Mouse (Mus musculus) limb, embryonic 15.5 days (tissue): ENCODE measurements around the gene Arl15. TPM values are rescaled to one million over a fixed set of nuclear protein-coding genes. Genes with fewer than 3 reads are reported as not detected.

Source experiments
- ATAC-seq: fragments of 200-750 bp; cut with Nextera tagmentation; 2 replicates; pipeline ENCODE4 v1.8.0; 2017; ENCODE audit warnings: low read depth, moderate TSS enrichment; ENCODE audit not compliant: insufficient number of reproducible peaks, low FRiP score, low TSS enrichment
- H3K27ac ChIP-seq: fragments of 300-500 bp; sonication (generic); 2 replicates; pipeline ENCODE4 v1.5.1; 2015; ENCODE audit warnings: moderate library complexity, mild to moderate bottlenecking, inconsistent platforms
- H3K27me3 ChIP-seq: fragments of 300-500 bp; sonication (generic); 2 replicates; pipeline ENCODE4 v1.6.1; 2015; ENCODE audit warnings: inconsistent platforms
- H3K36me3 ChIP-seq: fragments of 300-500 bp; sonication (generic); 2 replicates; pipeline ENCODE4 v1.6.1; 2015; ENCODE audit warnings: inconsistent platforms
- H3K4me1 ChIP-seq: fragments of 300-500 bp; sonication (generic); 2 replicates; pipeline ENCODE4 v1.6.1; 2015; ENCODE audit warnings: inconsistent platforms
- H3K4me2 ChIP-seq: fragments of 300-500 bp; sonication (generic); 2 replicates; pipeline ENCODE4 v1.6.1; 2015; ENCODE audit warnings: mild to moderate bottlenecking, inconsistent platforms
- H3K4me3 ChIP-seq: fragments of 300-500 bp; sonication (generic); 2 replicates; pipeline ENCODE4 v1.5.1; 2015; ENCODE audit warnings: mild to moderate bottlenecking, inconsistent platforms
- H3K9ac ChIP-seq: fragments of 300-500 bp; sonication (generic); 2 replicates; pipeline ENCODE4 v1.6.1; 2015; ENCODE audit warnings: inconsistent platforms
- H3K9me3 ChIP-seq: fragments of 300-500 bp; sonication (generic); 2 replicates; pipeline ENCODE4 v1.6.1; 2016; ENCODE audit warnings: inconsistent platforms
- WGBS: fragments of 180-500 bp; shearing (Covaris S2); methylation state at CpG from one replicate; pipeline ENCODE4 v1.1.7; 2015; 5-methylcytosine and 5-hydroxymethylcytosine counted together
- polyA plus RNA-seq: library from polyadenylated mRNA; unstranded; fragments of >200 nt; fragmentation: Nextera tagmentation; extraction: Ambion mirVana; gene quantifications from 2 replicates; pipeline ENCODE4 v1.2.1, GENCODE M21; 2015

Gene Arl15
- polyA plus RNA-seq, 1 experiment from 2014 or later, result 10.8 TPM

GRCm38 (mm10) chr13:113811141-113811540 is 16.8 kb downstream of the Arl15 start:
- Histone ChIP-seq H3K4me2 (no peak overlapping the region), H3K27ac (no peak overlapping the region), H3K9me3 (no peaks in the 10 kb centered on the region), H3K9ac (no peak overlapping the region), H3K36me3 (no peaks in the 10 kb centered on the region), H3K27me3 (no peaks in the 10 kb centered on the region), H3K4me3 (no peak overlapping the region), H3K4me1 (peaks cover 13% of the 10 kb centered on the region)
- WGBS, result 96% methylated on average over 2 of the region's 2 CpGs
- no peak for ATAC-seq

GRCm38 (mm10) chr13:113811910-113812592 is 17.7 kb downstream of the Arl15 start:
- WGBS, result 42% methylated on average over 9 of the region's 9 CpGs
- H3K27ac ChIP-seq, result no peak overlapping the region
- ATAC-seq, result no peak

GRCm38 (mm10) chr13:113812593-113812975 is 18.3 kb downstream of the Arl15 start:
- Histone ChIP-seq H3K27ac (no peak overlapping the region), H3K4me3 (no peak overlapping the region), H3K9ac (no peak overlapping the region), H3K36me3 (no peaks in the 10 kb centered on the region), H3K4me1 (peaks cover 20% of the 10 kb centered on the region), H3K27me3 (no peaks in the 10 kb centered on the region), H3K9me3 (no peaks in the 10 kb centered on the region), H3K4me2 (no peak overlapping the region)
- ATAC-seq, result no peak
- 49% methylated on average over 6 of the region's 6 CpGs for WGBS

More at GRCm38 (mm10) chr13:113811910-113812592, 17.7 kb downstream of the Arl15 start:
- Histone ChIP-seq H3K4me2 (no peak overlapping the region), H3K4me1 (peaks cover 20% of the 10 kb centered on the region), H3K4me3 (no peak overlapping the region), H3K36me3 (no peaks in the 10 kb centered on the region), H3K9ac (no peak overlapping the region), H3K27me3 (no peaks in the 10 kb centered on the region), H3K9me3 (no peaks in the 10 kb centered on the region)

- no peak for ATAC-seq
- H3K4me1 ChIP-seq, result peaks cover 20% of the 10 kb centered on the region
- H3K36me3 ChIP-seq, result no peaks in the 10 kb centered on the region
- H3K4me3 ChIP-seq, result no peak overlapping the region
- no peak overlapping the region for H3K4me2 ChIP-seq
- no peaks in the 10 kb centered on the region for H3K9me3 ChIP-seq
- H3K27ac ChIP-seq, result no peak overlapping the region
- 78% methylated on average over 8 of the region's 8 CpGs for WGBS
- H3K27me3 ChIP-seq, result no peaks in the 10 kb centered on the region
- H3K9ac ChIP-seq, result no peak overlapping the region
These were observed 19.8 kb downstream of the Arl15 start for GRCm38 (mm10) chr13:113814121-113814520.

GRCm38 (mm10) chr13:113815697-113816420 is 21.6 kb downstream of the Arl15 start:
- Histone ChIP-seq H3K4me1 (peaks cover 16% of the 10 kb centered on the region), H3K27me3 (no peaks in the 10 kb centered on the region), H3K36me3 (no peaks in the 10 kb centered on the region), H3K9me3 (no peaks in the 10 kb centered on the region), H3K4me2 (no peak overlapping the region), H3K9ac (no peak overlapping the region), H3K27ac (no peak overlapping the region), H3K4me3 (no peak overlapping the region)
- ATAC-seq, result no peak
- WGBS, result 26% methylated on average over 15 of the region's 15 CpGs

GRCm38 (mm10) chr13:113816421-113816810 is 22.1 kb downstream of the Arl15 start:
- no peaks in the 10 kb centered on the region for H3K9me3 ChIP-seq
- WGBS, result 65% methylated on average over 6 of the region's 6 CpGs
- no peak for ATAC-seq
- no peak overlapping the region for H3K4me3 ChIP-seq
- H3K4me1 ChIP-seq, result peaks cover 16% of the 10 kb centered on the region
- H3K9ac ChIP-seq, result no peak overlapping the region
- no peak overlapping the region for H3K4me2 ChIP-seq
- H3K27ac ChIP-seq, result no peak overlapping the region
- no peaks in the 10 kb centered on the region for H3K27me3 ChIP-seq
- H3K36me3 ChIP-seq, result no peaks in the 10 kb centered on the region

GRCm38 (mm10) chr13:113819006-113819405 is 24.7 kb downstream of the Arl15 start:
- Histone ChIP-seq H3K4me2 (no peak overlapping the region), H3K9me3 (no peaks in the 10 kb centered on the region), H3K4me1 (peaks cover 24% of the 10 kb centered on the region), H3K27me3 (no peaks in the 10 kb centered on the region), H3K36me3 (no peaks in the 10 kb centered on the region), H3K4me3 (no peak overlapping the region), H3K9ac (no peak overlapping the region), H3K27ac (no peak overlapping the region)
- no peak for ATAC-seq
- 96% methylated on average over 7 of the region's 7 CpGs for WGBS

- Histone ChIP-seq H3K9me3 (no peaks in the 10 kb centered on the region), H3K4me2 (no peak overlapping the region), H3K9ac (no peak overlapping the region), H3K27ac (no peak overlapping the region), H3K27me3 (no peaks in the 10 kb centered on the region), H3K4me3 (no peak overlapping the region), H3K36me3 (no peaks in the 10 kb centered on the region), H3K4me1 (peaks cover 24% of the 10 kb centered on the region)
- no peak for ATAC-seq
- 85% methylated on average over 3 of the region's 3 CpGs for WGBS
These were observed 25.9 kb downstream of the Arl15 start for GRCm38 (mm10) chr13:113820176-113820575.

GRCm38 (mm10) chr13:113821891-113822290 is 27.6 kb downstream of the Arl15 start:
- H3K9ac ChIP-seq, result no peak overlapping the region
- no peak overlapping the region for H3K4me3 ChIP-seq
- H3K4me1 ChIP-seq, result peaks cover 8% of the 10 kb centered on the region
- no peaks in the 10 kb centered on the region for H3K27me3 ChIP-seq
- H3K27ac ChIP-seq, result no peak overlapping the region
- no peaks in the 10 kb centered on the region for H3K9me3 ChIP-seq
- no peak for ATAC-seq
- no peak overlapping the region for H3K4me2 ChIP-seq
- no peaks in the 10 kb centered on the region for H3K36me3 ChIP-seq
- 84% methylated on average over 12 of the region's 12 CpGs for WGBS

GRCm38 (mm10) chr13:113824027-113824426 is 29.7 kb downstream of the Arl15 start:
- 62% methylated on average over 3 of the region's 3 CpGs for WGBS
- no peak for ATAC-seq

GRCm38 (mm10) chr13:113828633-113829032 is 34.3 kb downstream of the Arl15 start:
- no peak for ATAC-seq
- peaks cover 3% of the 10 kb centered on the region for H3K4me1 ChIP-seq

More at GRCm38 (mm10) chr13:113824027-113824426, 29.7 kb downstream of the Arl15 start:
- no peak overlapping the region for H3K4me3 ChIP-seq
- H3K4me2 ChIP-seq, result no peak overlapping the region
- no peak overlapping the region for H3K27ac ChIP-seq
- H3K9ac ChIP-seq, result no peak overlapping the region
- peaks cover 8% of the 10 kb centered on the region for H3K4me1 ChIP-seq
- no peaks in the 10 kb centered on the region for H3K9me3 ChIP-seq
- H3K27me3 ChIP-seq, result no peaks in the 10 kb centered on the region
- no peaks in the 10 kb centered on the region for H3K36me3 ChIP-seq

GRCm38 (mm10) chr13:113829079-113829478 is 34.8 kb downstream of the Arl15 start:
- no peak overlapping the region for H3K9ac ChIP-seq
- H3K4me1 ChIP-seq, result peaks cover 2% of the 10 kb centered on the region; the same call in 1 of the 2 replicates
- no peak for ATAC-seq
- no peaks in the 10 kb centered on the region for H3K36me3 ChIP-seq
- H3K27me3 ChIP-seq, result no peaks in the 10 kb centered on the region
- H3K4me3 ChIP-seq, result no peak overlapping the region
- H3K4me2 ChIP-seq, result no peak overlapping the region
- 87% methylated on average over 2 of the region's 2 CpGs for WGBS
- no peaks in the 10 kb centered on the region for H3K9me3 ChIP-seq
- H3K27ac ChIP-seq, result no peak overlapping the region

More at GRCm38 (mm10) chr13:113828633-113829032, 34.3 kb downstream of the Arl15 start:
- H3K27ac ChIP-seq, result no peak overlapping the region
- no peaks in the 10 kb centered on the region for H3K36me3 ChIP-seq
- no peaks in the 10 kb centered on the region for H3K9me3 ChIP-seq
- H3K27me3 ChIP-seq, result no peaks in the 10 kb centered on the region
- 93% methylated on average over 3 of the region's 3 CpGs for WGBS
- H3K9ac ChIP-seq, result no peak overlapping the region
- no peak overlapping the region for H3K4me3 ChIP-seq
- no peak overlapping the region for H3K4me2 ChIP-seq
